Mouse (Mus musculus) lung, postnatal 0 days (tissue): ENCODE measurements around the gene Snapc3.

Source experiments
- CTCF ChIP-seq: IDR thresholded peaks from 2 replicates; pipeline ENCODE4 v1.5.1; 2016; ENCODE audit warnings: antibody characterized with exemption, mild to moderate bottlenecking
- EP300 ChIP-seq: IDR thresholded peaks from 2 replicates; pipeline ENCODE4 v1.6.1; 2016; ENCODE audit warnings: antibody characterized with exemption, mild to moderate bottlenecking, control low read depth

DNA sequence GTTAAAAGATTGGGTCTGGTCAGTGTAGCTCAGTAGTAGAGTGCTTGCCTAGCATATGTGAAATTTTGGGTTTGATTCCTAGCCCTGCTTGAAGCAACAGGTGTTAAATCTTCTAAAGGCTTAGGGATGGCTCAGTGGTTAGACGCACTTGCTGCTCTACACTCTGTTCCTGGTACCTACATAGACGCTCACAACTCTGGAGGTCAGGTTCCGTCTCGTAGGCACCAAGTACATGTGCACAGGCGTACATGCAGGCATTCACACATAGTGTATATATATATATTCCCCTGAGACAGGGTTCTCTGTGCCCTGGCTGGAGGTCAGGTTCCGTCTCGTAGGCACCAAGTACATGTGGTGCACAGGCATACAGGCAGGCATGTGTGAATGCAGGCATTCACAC, 9.6 kb downstream of the Snapc3 start:
- no peak for TF ChIP-seq CTCF
- TF ChIP-seq EP300, result no peak
